Mouse (Mus musculus) E14TG2a.4 (cell line): ENCODE results near the gene Garnl3.

ENCODE experiments used
- H3K27me3 ChIP-seq: 2 replicates; pipeline ENCODE4 v1.6.1; 2014; ENCODE audit warnings: low read length, control low read depth; ENCODE audit not compliant: insufficient read depth
- H3K36me3 ChIP-seq: 2 replicates; pipeline ENCODE4 v1.6.1; 2014; ENCODE audit warnings: low read length, control low read depth; ENCODE audit not compliant: insufficient read depth
- H3K4me1 ChIP-seq: replicated peaks from 2 replicates; pipeline ENCODE4 v1.6.1; 2014; ENCODE audit warnings: low read depth, low read length, control low read depth
- H3K4me3 ChIP-seq: replicated peaks from 2 replicates; pipeline ENCODE4 v1.5.1; 2014; ENCODE audit warnings: mild to moderate bottlenecking, low read length
- H3K9me3 ChIP-seq: 2 replicates; pipeline ENCODE4 v1.6.1; 2014; ENCODE audit warnings: low read length, control low read depth
- CTCF ChIP-seq: conservative IDR thresholded peaks from 2 replicates; pipeline ENCODE4 v1.5.1; 2014; ENCODE audit warnings: low read length
- NANOG ChIP-seq: IDR thresholded peaks from 2 replicates; pipeline ENCODE4 v1.6.1; 2014; ENCODE audit warnings: borderline replicate concordance, low read length, mixed read lengths
- POU5F1 ChIP-seq: IDR thresholded peaks from 2 replicates; pipeline ENCODE4 v1.6.1; 2014; ENCODE audit warnings: low read length, borderline replicate concordance

The Garnl3 gene

GRCm38 (mm10) chr2:33173686-33174085 lies 42.2 kb upstream of the Garnl3 start:
- H3K4me1 ChIP-seq = peaks cover 7% of the 10 kb centered on the region
- no peaks in the 10 kb centered on the region for H3K27me3 ChIP-seq
- no peak overlapping the region for H3K4me3 ChIP-seq
- H3K36me3 ChIP-seq = peaks cover 25% of the 10 kb centered on the region
- TF ChIP-seq POU5F1 (no peak), NANOG (no peak), CTCF (no peak)
- no peaks in the 10 kb centered on the region for H3K9me3 ChIP-seq

- no peaks in the 10 kb centered on the region for H3K9me3 ChIP-seq
- peaks cover 30% of the 10 kb centered on the region for H3K36me3 ChIP-seq
- TF ChIP-seq NANOG = no peak
- no peak for TF ChIP-seq CTCF
- TF ChIP-seq POU5F1 = no peak
- H3K4me3 ChIP-seq = no peak overlapping the region
- no peaks in the 10 kb centered on the region for H3K27me3 ChIP-seq
- peaks cover 1% of the 10 kb centered on the region; the same call in 1 of the 2 replicates for H3K4me1 ChIP-seq
Observed at GRCm38 (mm10) chr2:33173126-33173525, 41.7 kb upstream of the Garnl3 start.

- Histone ChIP-seq H3K4me1 (no peaks in the 10 kb centered on the region; the same call in 1 of the 2 replicates), H3K27me3 (no peaks in the 10 kb centered on the region)
- TF ChIP-seq CTCF (no peak), NANOG (no peak), POU5F1 (no peak)
Observed at GRCm38 (mm10) chr2:33170777-33171565, 39.5 kb upstream of the Garnl3 start.

GRCm38 (mm10) chr2:33169445-33169844 lies 38.0 kb upstream of the Garnl3 start:
- Histone ChIP-seq H3K27me3 (no peaks in the 10 kb centered on the region), H3K4me3 (no peak overlapping the region), H3K4me1 (no peaks in the 10 kb centered on the region; the same call in 1 of the 2 replicates), H3K36me3 (peaks cover 46% of the 10 kb centered on the region), H3K9me3 (no peaks in the 10 kb centered on the region)
- no peak for TF ChIP-seq NANOG
- TF ChIP-seq CTCF = no peak
- TF ChIP-seq POU5F1 = no peak

More at GRCm38 (mm10) chr2:33170777-33171565, 39.5 kb upstream of the Garnl3 start:
- Histone ChIP-seq H3K4me3 (no peak overlapping the region), H3K36me3 (peaks cover 46% of the 10 kb centered on the region), H3K9me3 (no peaks in the 10 kb centered on the region)

GRCm38 (mm10) chr2:33167060-33167459 lies 35.6 kb upstream of the Garnl3 start:
- TF ChIP-seq NANOG (no peak), CTCF (no peak), POU5F1 (no peak)
- Histone ChIP-seq H3K36me3 (peaks cover 26% of the 10 kb centered on the region), H3K27me3 (no peaks in the 10 kb centered on the region), H3K4me3 (no peak overlapping the region), H3K4me1 (no peaks in the 10 kb centered on the region; the same call in 1 of the 2 replicates), H3K9me3 (no peaks in the 10 kb centered on the region)

DNA sequence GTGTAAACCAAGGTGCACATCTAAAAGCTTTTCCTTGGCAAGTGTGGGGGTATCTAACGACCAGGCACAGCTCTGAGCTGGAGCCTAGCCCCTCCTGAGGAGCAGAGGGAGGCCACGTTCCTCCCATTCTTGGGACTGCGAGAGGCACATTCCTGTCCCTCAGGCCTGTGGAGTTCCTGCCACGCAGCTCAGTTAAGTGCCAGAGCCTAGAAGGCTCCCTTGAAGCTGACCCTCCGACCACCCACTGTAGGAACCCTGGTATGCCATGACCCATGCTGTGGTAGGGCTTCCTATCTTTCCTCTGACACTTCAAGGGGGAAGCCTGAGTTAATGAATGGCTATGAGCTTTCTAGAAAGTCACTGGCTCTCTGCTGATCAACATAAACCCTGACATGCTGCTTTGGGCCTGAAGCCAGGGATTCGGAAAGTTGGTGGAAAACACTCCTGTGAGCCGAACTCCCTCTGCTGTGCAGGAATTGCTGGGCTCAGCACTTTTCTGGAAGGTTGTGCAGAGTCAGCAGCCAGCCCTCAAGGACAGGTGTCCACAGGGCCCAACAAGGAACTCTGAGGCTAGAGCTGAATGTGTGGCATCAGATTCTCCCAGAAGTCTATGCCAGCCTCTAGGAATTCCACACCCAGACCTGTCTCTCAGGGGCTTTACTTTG lies 34.4 kb upstream of the Garnl3 start:
- Histone ChIP-seq H3K4me1 (no peaks in the 10 kb centered on the region), H3K4me3 (no peak overlapping the region), H3K9me3 (no peaks in the 10 kb centered on the region), H3K27me3 (no peaks in the 10 kb centered on the region), H3K36me3 (peaks cover 24% of the 10 kb centered on the region)
- TF ChIP-seq POU5F1 (no peak), NANOG (no peak), CTCF (no peak)

- peaks cover 24% of the 10 kb centered on the region for H3K36me3 ChIP-seq
Observed at GRCm38 (mm10) chr2:33165229-33165628, 33.8 kb upstream of the Garnl3 start.

GRCm38 (mm10) chr2:33164646-33165045 lies 33.2 kb upstream of the Garnl3 start:
- no peaks in the 10 kb centered on the region for H3K27me3 ChIP-seq
- TF ChIP-seq POU5F1 (no peak), NANOG (no peak), CTCF (no peak)
- no peak overlapping the region for H3K4me3 ChIP-seq
- no peaks in the 10 kb centered on the region for H3K9me3 ChIP-seq
- H3K4me1 ChIP-seq = peaks cover 11% of the 10 kb centered on the region
- peaks cover 24% of the 10 kb centered on the region for H3K36me3 ChIP-seq

More at GRCm38 (mm10) chr2:33165229-33165628, 33.8 kb upstream of the Garnl3 start:
- no peak overlapping the region for H3K4me3 ChIP-seq
- H3K27me3 ChIP-seq = no peaks in the 10 kb centered on the region
- peaks cover 5% of the 10 kb centered on the region for H3K4me1 ChIP-seq
- no peak for TF ChIP-seq CTCF
- H3K9me3 ChIP-seq = no peaks in the 10 kb centered on the region
